In the genomic region with DNA sequence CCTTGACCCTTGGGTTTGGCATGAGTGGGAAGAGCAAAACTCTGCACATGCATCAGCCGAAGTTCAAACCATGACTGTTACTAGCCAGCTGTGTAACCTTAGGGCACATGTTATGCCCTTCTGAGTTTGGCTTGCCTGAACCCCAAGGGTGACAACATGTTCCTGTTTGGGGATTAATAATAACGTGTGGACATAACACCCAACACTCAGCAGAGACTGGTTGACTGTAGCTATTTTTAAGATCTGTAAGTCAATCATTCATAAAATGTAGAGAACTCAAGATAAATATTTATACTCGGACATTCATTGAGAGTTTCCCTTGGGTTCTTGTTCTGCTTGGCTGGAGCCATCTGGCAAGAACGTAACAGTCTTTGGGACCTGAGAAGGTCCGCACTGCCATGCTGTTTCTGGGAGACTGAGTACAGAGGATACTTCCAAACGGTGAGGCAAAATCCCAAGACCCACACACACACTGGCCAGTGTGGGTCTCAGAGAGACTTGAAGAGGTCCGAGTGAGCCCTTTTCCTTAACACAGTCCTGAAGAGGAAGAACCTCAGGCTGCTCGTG, we compare ENCODE assay signal across 22 mouse cellular contexts. TPM values are rescaled to one million over a fixed set of nuclear protein-coding genes. Genes with fewer than 3 reads are reported as not detected.
DNase-seq lines count a peak whose midpoint lies in the region; ATAC-seq and TF ChIP-seq lines count a peak whose summit lies in the region.
"Had no signal": no experiment of that assay in that cellular context is flagged by ENCODE, and none has a peak within 500 bp of the region (broad histone marks: within the 10 kb centered on the region; RNA-seq: fewer than 3 reads in every experiment).

No protein-coding gene starts in this region.

- ATAC-seq in kidney, embryonic 14.5 days (ENCODE audit: low FRiP score, low TSS enrichment): no peak
- ATAC-seq in liver, embryonic 11.5 days (replicated peaks; ENCODE audit: low FRiP score): no peak
- ATAC-seq: activated CD4-positive, CD25-positive, alpha-beta regulatory T cell, adult 4 months; forebrain, embryonic 14.5 days; forebrain, postnatal 0 days had no signal

- peak; percentile 23 for DNase-seq in kidney, adult 18-20 months
- DNase-seq in kidney, adult 9 months: peak; percentile 75
- DNase-seq in kidney, adult 11 months: no peak
- DNase-seq in liver, adult 2 months (ENCODE audit: extremely low read depth, low read depth, low spot score): peak; percentile 88
- DNase-seq in liver, embryonic 11.5 days (ENCODE audit: low spot score): no peak
- DNase-seq: adrenal gland, adult 8-10 months; adrenal gland, postnatal 25 days; cerebellum, adult 2 months; cerebellum, adult 9-11 months; cerebellum, postnatal 25 days; forebrain, postnatal 0 days; gastrocnemius, adult 2 months; gastrocnemius, postnatal 14 days; heart, adult 11 months had no signal

- no peak for TF ChIP-seq POLR2A in liver, adult 2 months (IDR thresholded peaks at IDR 0.05; ENCODE audit: extremely low read depth, insufficient read depth, low read length)
- TF ChIP-seq POLR2A in bone marrow, adult 2 months (IDR thresholded peaks at IDR 0.05; ENCODE audit: borderline replicate concordance, control insufficient read depth, low read depth, low read length): no peak

- no peak overlapping the region for H3K4me3 ChIP-seq in kidney, embryonic 14.5 days (ENCODE audit: low read length)
- no peak overlapping the region for H3K4me3 ChIP-seq in liver, adult 2 months (ENCODE audit: insufficient read depth, low read depth, low read length)
- H3K4me3 ChIP-seq in liver, embryonic 11.5 days (ENCODE audit: low read depth, low read length): no peak overlapping the region
- no peak overlapping the region for H3K4me3 ChIP-seq in bone marrow, adult 2 months (replicated peaks; ENCODE audit: control insufficient read depth, low read depth, low read length)
- H3K4me3 ChIP-seq: embryonic facial prominence, embryonic 12.5 days; embryonic facial prominence, embryonic 15.5 days; gastrocnemius, adult 2 months; hindbrain, embryonic 12.5 days had no signal

- no peaks in the 10 kb centered on the region for H3K27me3 ChIP-seq in kidney, embryonic 14.5 days (ENCODE audit: control insufficient read depth, insufficient read depth, low read length)
- H3K27me3 ChIP-seq in liver, adult 2 months (ENCODE audit: control insufficient read depth, insufficient read depth, low read length): no peaks in the 10 kb centered on the region
- H3K27me3 ChIP-seq in liver, embryonic 11.5 days (replicated peaks; ENCODE audit: control insufficient read depth, insufficient read depth, low read length): no peaks in the 10 kb centered on the region
- H3K27me3 ChIP-seq: embryonic facial prominence, embryonic 12.5 days; embryonic facial prominence, embryonic 15.5 days; hindbrain, embryonic 12.5 days had no signal

- no peaks in the 10 kb centered on the region for H3K79me2 ChIP-seq in liver, adult 2 months (ENCODE audit: control insufficient read depth, insufficient read depth, low read length)

- no peaks in the 10 kb centered on the region for H3K9me3 ChIP-seq in kidney, embryonic 14.5 days (ENCODE audit: control insufficient read depth, low read length)
- H3K9me3 ChIP-seq in liver, embryonic 11.5 days (ENCODE audit: control insufficient read depth, low read length): no peaks in the 10 kb centered on the region
- H3K9me3 ChIP-seq: embryonic facial prominence, embryonic 12.5 days; embryonic facial prominence, embryonic 15.5 days; hindbrain, embryonic 12.5 days had no signal

- no peak for TF ChIP-seq CTCF in liver, adult 2 months (IDR thresholded peaks at IDR 0.05; ENCODE audit: low read depth, low read length)
- no peak for TF ChIP-seq CTCF in bone marrow, adult 2 months (IDR thresholded peaks at IDR 0.05; ENCODE audit: control insufficient read depth, insufficient read depth, low read length)

- 71% methylated on average over 8 of the region's 8 CpGs for WGBS in kidney, embryonic 14.5 days
- WGBS in liver, adult 2 months: 48% methylated on average over 8 of the region's 8 CpGs
- 81% methylated on average over 8 of the region's 8 CpGs for WGBS in liver, embryonic 11.5 days
- WGBS in bone marrow, adult 2 months: 63% methylated on average over 8 of the region's 8 CpGs

- H3K36me3 ChIP-seq in kidney, embryonic 14.5 days (ENCODE audit: control insufficient read depth, insufficient read depth, low read length): no peaks in the 10 kb centered on the region
- H3K36me3 ChIP-seq in liver, adult 2 months (ENCODE audit: control insufficient read depth, insufficient read depth, low read length): no peaks in the 10 kb centered on the region
- H3K36me3 ChIP-seq in liver, embryonic 11.5 days (ENCODE audit: control insufficient read depth, insufficient read depth, low read length): no peaks in the 10 kb centered on the region
- H3K36me3 ChIP-seq: embryonic facial prominence, embryonic 12.5 days; embryonic facial prominence, embryonic 15.5 days; hindbrain, embryonic 12.5 days had no signal

- H3K4me1 ChIP-seq in kidney, embryonic 14.5 days (ENCODE audit: control insufficient read depth, insufficient read depth, low read length): no peaks in the 10 kb centered on the region
- H3K4me1 ChIP-seq in liver, adult 2 months (ENCODE audit: control insufficient read depth, insufficient read depth, low read length): peaks cover 23% of the 10 kb centered on the region
- no peaks in the 10 kb centered on the region for H3K4me1 ChIP-seq in liver, embryonic 11.5 days (replicated peaks; ENCODE audit: control insufficient read depth, insufficient read depth, low read length)
- H3K4me1 ChIP-seq in bone marrow, adult 2 months (ENCODE audit: control insufficient read depth, insufficient read depth, low read length): peaks cover 3% of the 10 kb centered on the region; the same call in 1 of the 2 replicates
- H3K4me1 ChIP-seq: embryonic facial prominence, embryonic 12.5 days; embryonic facial prominence, embryonic 15.5 days; hindbrain, embryonic 12.5 days had no signal

- H3K4me2 ChIP-seq in kidney, embryonic 14.5 days (replicated peaks; ENCODE audit: low read depth, low read length): no peak overlapping the region
- no peak overlapping the region for H3K4me2 ChIP-seq in liver, embryonic 11.5 days
- H3K4me2 ChIP-seq: embryonic facial prominence, embryonic 12.5 days; embryonic facial prominence, embryonic 15.5 days; heart, embryonic 11.5 days; hindbrain, embryonic 12.5 days had no signal

- H3K27ac ChIP-seq in kidney, embryonic 14.5 days (ENCODE audit: low read depth, low read length): no peak overlapping the region
- H3K27ac ChIP-seq in liver, adult 2 months (replicated peaks; ENCODE audit: insufficient read depth, low read depth, low read length): no peak overlapping the region
- no peak overlapping the region for H3K27ac ChIP-seq in liver, embryonic 11.5 days (ENCODE audit: low read depth, low read length)
- peak overlapping the region; percentile 38; the same call in 1 of the 2 replicates for H3K27ac ChIP-seq in bone marrow, adult 2 months (ENCODE audit: control insufficient read depth, insufficient read depth, low read depth, low read length, poor library complexity)
- H3K27ac ChIP-seq: embryonic facial prominence, embryonic 12.5 days; embryonic facial prominence, embryonic 15.5 days; gastrocnemius, adult 2 months; hindbrain, embryonic 12.5 days had no signal

- no peak overlapping the region for H3K9ac ChIP-seq in kidney, embryonic 14.5 days (ENCODE audit: low read depth, low read length)
- H3K9ac ChIP-seq in liver, adult 2 months (ENCODE audit: low read depth, low read length): no peak overlapping the region
- H3K9ac ChIP-seq in liver, embryonic 11.5 days (ENCODE audit: low read depth, low read length): no peak overlapping the region
- H3K9ac ChIP-seq: embryonic facial prominence, embryonic 12.5 days; embryonic facial prominence, embryonic 15.5 days; forebrain, postnatal 0 days; hindbrain, embryonic 12.5 days had no signal

RNA-seq across cellular contexts. Expression of a gene that starts 6.4 kb away (rescaled TPM):
- polyA plus RNA-seq in kidney, embryonic 14.5 days (2014; fragmentation: Nextera tagmentation; extraction: Ambion mirVana): 0.40 and 1.6 TPM in 2 replicates
- total RNA-seq in liver, adult 2 months (2014; rRNA removed): 48.3 and 80.8 TPM in 2 replicates
- 30.7 and 33.0 TPM in 2 replicates for polyA plus RNA-seq in liver, adult 2 months (2012; rRNA removed)
- polyA plus RNA-seq in liver, embryonic 11.5 days (2014; fragmentation: Nextera tagmentation; extraction: Ambion mirVana): 0.60 and 1.8 TPM in 2 replicates
- polyA plus RNA-seq in bone marrow, adult 2 months (2011; ENCODE audit: insufficient read depth, insufficient read length, low replicate concordance, missing spikeins): 3.0 and 11.1 TPM in 2 replicates

Comparison
In these comparisons a context has a peak if more than half of its experiments do, and no peak if none do; other contexts are left out.
1. DNase-seq: peak in kidney, adult 18-20 months (single experiment), kidney, adult 9 months (single experiment) and liver, adult 2 months (single experiment); none in kidney, adult 11 months (single experiment) and liver, embryonic 11.5 days (single experiment).